Mouse (Mus musculus): Measurements from ENCODE around the gene Rimbp2. TPM values are rescaled to one million over a fixed set of nuclear protein-coding genes. Genes with fewer than 3 reads are reported as not detected.
"Not testable (repeated sequence)": the region's sequence is repeated elsewhere in the genome, so short reads cannot be mapped to it uniquely, and the experiment has no call there.

Gene Rimbp2
- polyA plus RNA-seq, 1 experiment from 2014 or later = 3.4 TPM

GRCm38 (mm10) chr5:128971298-128971697, 18.0 kb upstream of the Rimbp2 start:
- ATAC-seq (replicated peaks) = no peak; the same call in 1 of the 2 replicates
- Histone ChIP-seq H3K4me2 (replicated peaks) (no peak overlapping the region), H3K27me3 (no peaks in the 10 kb centered on the region), H3K9me3 (no peaks in the 10 kb centered on the region), H3K27ac (replicated peaks) (no peak overlapping the region), H3K4me1 (no peaks in the 10 kb centered on the region), H3K36me3 (no peaks in the 10 kb centered on the region), H3K9ac (replicated peaks) (0 out of 2 replicates have a peak overlapping the region, but pooled peaks have one; percentile 24), H3K4me3 (no peak overlapping the region)
- WGBS = 18% methylated on average over 14 of the region's 14 CpGs

GRCm38 (mm10) chr5:128970878-128971277, 17.6 kb upstream of the Rimbp2 start:
- 70% methylated on average over 10 of the region's 10 CpGs for WGBS
- no peaks in the 10 kb centered on the region for H3K9me3 ChIP-seq
- no peak overlapping the region for H3K4me2 ChIP-seq (replicated peaks)
- H3K36me3 ChIP-seq = no peaks in the 10 kb centered on the region
- H3K9ac ChIP-seq (replicated peaks) = 0 out of 2 replicates have a peak overlapping the region, but pooled peaks have one; percentile 24
- no peak overlapping the region for H3K4me3 ChIP-seq
- no peaks in the 10 kb centered on the region for H3K4me1 ChIP-seq
- no peak overlapping the region for H3K27ac ChIP-seq (replicated peaks)
- no peak for ATAC-seq (replicated peaks)
- H3K27me3 ChIP-seq = no peaks in the 10 kb centered on the region

- Histone ChIP-seq H3K9ac (replicated peaks) (no peak overlapping the region), H3K36me3 (no peaks in the 10 kb centered on the region), H3K27ac (replicated peaks) (no peak overlapping the region), H3K4me2 (replicated peaks) (no peak overlapping the region), H3K9me3 (peaks cover 4% of the 10 kb centered on the region; the same call in 1 of the 2 replicates), H3K4me1 (no peaks in the 10 kb centered on the region), H3K27me3 (no peaks in the 10 kb centered on the region), H3K4me3 (no peak overlapping the region)
- no peak for ATAC-seq (replicated peaks)
- WGBS = 59% methylated on average over 4 of the region's 4 CpGs
These were observed 11.1 kb upstream of the Rimbp2 start for GRCm38 (mm10) chr5:128964353-128964752.

GRCm38 (mm10) chr5:128958916-128959315, 5.6 kb upstream of the Rimbp2 start:
- H3K4me3 ChIP-seq = no peak overlapping the region
- no peak for ATAC-seq (replicated peaks)
- no peaks in the 10 kb centered on the region for H3K27me3 ChIP-seq
- H3K4me1 ChIP-seq = no peaks in the 10 kb centered on the region
- H3K9ac ChIP-seq (replicated peaks) = no peak overlapping the region
- H3K27ac ChIP-seq (replicated peaks) = no peak overlapping the region
- peaks cover 4% of the 10 kb centered on the region; the same call in 1 of the 2 replicates for H3K9me3 ChIP-seq
- H3K36me3 ChIP-seq = no peaks in the 10 kb centered on the region
- 88% methylated on average over 3 of the region's 3 CpGs for WGBS
- H3K4me2 ChIP-seq (replicated peaks) = no peak overlapping the region

- H3K4me1 ChIP-seq = peaks cover 17% of the 10 kb centered on the region
- H3K9me3 ChIP-seq; H3K9ac ChIP-seq (replicated peaks); H3K36me3 ChIP-seq; ATAC-seq (replicated peaks); H3K4me2 ChIP-seq (replicated peaks); H3K4me3 ChIP-seq; H3K27me3 ChIP-seq; H3K27ac ChIP-seq (replicated peaks): not testable (repeated sequence)
- WGBS = 91% methylated on average over 5 of the region's 5 CpGs
These were observed 1.1 kb upstream of the Rimbp2 start for GRCm38 (mm10) chr5:128954371-128954770.

DNA sequence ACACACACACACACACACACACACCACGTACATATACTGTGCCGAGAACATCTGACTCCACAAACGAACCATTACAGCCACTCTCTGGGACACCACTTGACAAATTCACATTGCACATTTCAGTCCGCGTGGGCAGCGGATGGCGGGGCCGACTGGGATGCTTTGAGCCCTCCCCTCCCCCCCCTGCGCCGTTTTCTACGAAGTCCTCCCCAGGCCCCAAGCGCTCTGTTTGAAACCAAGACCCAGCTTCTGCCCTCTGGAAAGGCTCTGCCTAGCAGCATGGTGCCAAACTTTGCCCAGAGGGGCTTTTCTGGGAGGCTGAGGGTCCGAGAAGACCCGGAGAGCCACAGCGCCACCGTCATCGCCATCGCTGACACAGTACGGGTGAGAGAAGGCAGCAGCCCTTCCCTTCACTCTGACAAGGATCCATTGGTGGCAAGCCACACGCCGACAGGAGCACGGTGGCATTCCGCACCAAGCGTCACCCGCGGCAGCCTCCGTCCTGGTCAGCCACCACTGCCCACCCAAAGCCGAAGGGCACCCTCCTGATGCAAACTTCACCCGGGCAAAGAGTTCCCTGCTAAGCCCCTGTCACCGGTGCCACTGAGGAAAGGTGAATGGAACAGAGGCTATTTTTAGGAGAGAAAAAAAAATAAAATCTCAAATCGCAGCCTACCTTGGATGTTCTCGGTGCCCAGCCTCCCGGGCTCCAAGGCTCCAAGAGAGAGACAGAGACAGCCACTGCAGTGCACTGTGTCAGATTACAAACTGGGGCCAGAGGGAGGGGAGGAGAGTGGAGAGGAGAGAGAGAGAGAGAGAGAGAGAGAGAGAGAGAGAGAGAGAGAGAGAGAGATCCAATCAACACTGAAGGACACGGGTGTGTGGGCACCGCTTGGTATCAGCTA, 743 bp downstream of the Rimbp2 start:
- under 1% methylated on average over 35 of the region's 35 CpGs for WGBS
- H3K27ac ChIP-seq (replicated peaks) = peak overlapping the region; percentile 82

DNA sequence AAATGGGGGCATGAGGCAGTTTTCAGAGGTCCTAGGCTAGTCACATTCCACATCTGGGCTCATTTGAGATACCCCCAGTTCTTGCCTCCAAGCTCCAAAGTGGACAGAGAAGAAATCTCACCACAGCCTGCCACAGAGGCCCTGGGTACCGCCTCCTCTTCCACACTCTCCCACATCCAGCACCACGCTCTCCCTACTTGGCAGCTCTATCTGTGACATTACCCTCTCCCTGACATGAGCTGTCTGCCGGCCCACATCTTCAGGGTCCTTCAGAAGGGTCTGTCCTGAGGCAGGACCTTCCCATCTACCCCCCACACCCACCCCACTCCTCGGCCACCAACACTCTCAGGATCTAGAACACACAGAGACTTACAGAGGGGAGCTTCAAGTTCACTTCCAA, 1.8 kb downstream of the Rimbp2 start:
- no peak for ATAC-seq (replicated peaks)
- Histone ChIP-seq H3K9me3 (no peaks in the 10 kb centered on the region), H3K9ac (replicated peaks) (peak overlapping the region; percentile 62; the same call in 1 of the 2 replicates), H3K27me3 (no peaks in the 10 kb centered on the region), H3K27ac (replicated peaks) (no peak overlapping the region), H3K4me3 (peak overlapping the region; percentile 56), H3K4me2 (replicated peaks) (peak overlapping the region; percentile 83), H3K36me3 (no peaks in the 10 kb centered on the region), H3K4me1 (peaks cover 17% of the 10 kb centered on the region)
- WGBS = 49% methylated on average over 4 of the region's 4 CpGs

More for the DNA sequence above, 743 bp downstream of the Rimbp2 start:
- peaks cover 17% of the 10 kb centered on the region for H3K4me1 ChIP-seq
- H3K9me3 ChIP-seq = no peaks in the 10 kb centered on the region
- peak overlapping the region; percentile 56 for H3K4me3 ChIP-seq
- H3K27me3 ChIP-seq = no peaks in the 10 kb centered on the region
- H3K9ac ChIP-seq (replicated peaks) = peak overlapping the region; percentile 62
- ATAC-seq (replicated peaks) = peak; percentile 69
- H3K4me2 ChIP-seq (replicated peaks) = peak overlapping the region; percentile 83
- H3K36me3 ChIP-seq = no peaks in the 10 kb centered on the region

DNA sequence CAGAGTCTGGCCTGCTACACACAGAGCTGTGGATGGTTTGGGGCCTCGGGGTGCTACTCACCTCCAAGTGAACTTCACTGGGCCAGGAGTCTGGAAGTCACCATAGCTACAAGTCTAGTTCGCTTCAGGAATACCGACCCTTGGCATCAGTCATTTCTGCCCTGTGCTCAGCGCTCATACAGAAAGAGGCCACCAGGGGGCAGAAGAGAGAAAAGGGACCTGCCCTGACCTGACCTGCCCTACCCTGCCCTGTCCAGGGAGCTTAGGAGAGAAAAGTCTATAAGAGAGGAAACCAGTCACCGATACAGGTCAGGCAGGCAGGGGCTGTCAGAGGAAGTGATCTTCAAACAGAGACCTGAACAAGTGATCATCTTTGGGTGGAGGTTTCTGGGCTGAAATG, 6.2 kb downstream of the Rimbp2 start:
- no peak for ATAC-seq (replicated peaks)
- H3K9ac ChIP-seq (replicated peaks) = no peak overlapping the region
- no peaks in the 10 kb centered on the region for H3K36me3 ChIP-seq
- no peaks in the 10 kb centered on the region for H3K9me3 ChIP-seq
- H3K4me2 ChIP-seq (replicated peaks) = no peak overlapping the region
- H3K4me3 ChIP-seq = no peak overlapping the region
- H3K27me3 ChIP-seq = no peaks in the 10 kb centered on the region
- WGBS = 74% methylated on average over 5 of the region's 5 CpGs
- H3K4me1 ChIP-seq = peaks cover 2% of the 10 kb centered on the region; the same call in 1 of the 2 replicates
- H3K27ac ChIP-seq (replicated peaks) = no peak overlapping the region

DNA sequence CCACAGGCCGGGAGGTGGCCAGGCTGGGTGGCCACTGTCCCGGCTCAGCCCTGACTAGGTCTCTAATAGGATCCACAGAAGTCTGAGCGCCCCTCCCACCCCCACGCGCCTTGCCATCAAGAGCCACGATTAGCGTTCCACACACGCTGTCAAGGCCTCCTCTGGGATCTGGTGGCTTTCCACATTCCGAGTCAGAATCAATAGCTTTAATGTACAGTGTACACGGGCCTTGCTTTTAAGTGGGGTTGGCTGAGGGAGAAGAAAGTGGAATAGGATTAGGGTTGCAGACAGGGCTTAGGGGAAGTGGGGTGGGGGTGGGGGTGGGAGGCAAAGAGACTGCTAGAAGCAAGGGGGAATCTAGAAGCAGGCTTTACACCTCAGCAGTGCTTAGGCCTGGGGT, 12.8 kb downstream of the Rimbp2 start:
- Histone ChIP-seq H3K4me3 (no peak overlapping the region), H3K27me3 (no peaks in the 10 kb centered on the region), H3K36me3 (no peaks in the 10 kb centered on the region), H3K4me2 (replicated peaks) (no peak overlapping the region), H3K9me3 (no peaks in the 10 kb centered on the region), H3K27ac (replicated peaks) (no peak overlapping the region), H3K9ac (replicated peaks) (no peak overlapping the region), H3K4me1 (peaks cover 5% of the 10 kb centered on the region)
- ATAC-seq (replicated peaks) = no peak
- WGBS = 83% methylated on average over 10 of the region's 10 CpGs

- Histone ChIP-seq H3K9me3 (no peaks in the 10 kb centered on the region), H3K36me3 (no peaks in the 10 kb centered on the region), H3K9ac (replicated peaks) (no peak overlapping the region), H3K27me3 (no peaks in the 10 kb centered on the region), H3K4me2 (replicated peaks) (no peak overlapping the region), H3K4me3 (no peak overlapping the region), H3K4me1 (peaks cover 9% of the 10 kb centered on the region), H3K27ac (replicated peaks) (no peak overlapping the region)
- 43% methylated on average over 6 of the region's 6 CpGs for WGBS
- ATAC-seq (replicated peaks) = peak; percentile 76
These were observed 17.9 kb downstream of the Rimbp2 start for GRCm38 (mm10) chr5:128935359-128935899.

DNA sequence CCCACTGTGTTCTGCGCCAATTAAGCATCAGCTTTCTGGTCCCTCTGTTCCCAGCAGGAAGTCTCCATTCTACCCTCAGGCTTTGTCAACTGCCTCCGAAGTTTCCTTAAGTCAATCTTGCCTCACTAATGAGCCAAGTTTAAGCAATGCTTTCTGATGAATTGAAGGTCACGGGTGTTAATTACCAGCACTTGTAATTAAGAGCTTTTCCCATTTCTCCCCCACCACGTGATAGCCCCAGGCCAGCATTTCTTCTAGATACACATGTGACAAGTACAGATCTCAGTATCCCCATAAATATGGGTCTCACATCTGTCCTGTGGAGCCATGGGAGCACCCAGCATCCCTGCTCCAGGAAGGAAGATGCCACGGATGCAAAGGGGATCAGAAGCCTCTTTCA, 20.5 kb downstream of the Rimbp2 start:
- Histone ChIP-seq H3K4me1 (peaks cover 9% of the 10 kb centered on the region), H3K9ac (replicated peaks) (no peak overlapping the region), H3K4me3 (no peak overlapping the region), H3K9me3 (no peaks in the 10 kb centered on the region), H3K27ac (replicated peaks) (no peak overlapping the region), H3K36me3 (no peaks in the 10 kb centered on the region), H3K4me2 (replicated peaks) (no peak overlapping the region), H3K27me3 (no peaks in the 10 kb centered on the region)
- ATAC-seq (replicated peaks) = no peak
- 12% methylated on average over 5 of the region's 5 CpGs for WGBS

- no peak overlapping the region for H3K4me3 ChIP-seq
These were observed 28.2 kb downstream of the Rimbp2 start for GRCm38 (mm10) chr5:128925073-128925472.

More at GRCm38 (mm10) chr5:128925073-128925472, 28.2 kb downstream of the Rimbp2 start:
- 79% methylated on average over 4 of the region's 4 CpGs for WGBS
- ATAC-seq (replicated peaks) = no peak
- Histone ChIP-seq H3K27ac (replicated peaks) (no peak overlapping the region), H3K9ac (replicated peaks) (no peak overlapping the region), H3K4me2 (replicated peaks) (no peak overlapping the region), H3K4me1 (no peaks in the 10 kb centered on the region), H3K9me3 (no peaks in the 10 kb centered on the region), H3K27me3 (0 out of 2 replicates have a peak, but pooled peaks cover 3% of the 10 kb centered on the region), H3K36me3 (no peaks in the 10 kb centered on the region)
